Mouse (Mus musculus) intestine, postnatal 0 days (tissue): ENCODE results near the gene Slu7. TPM values are rescaled to one million over a fixed set of nuclear protein-coding genes. Genes with fewer than 3 reads are reported as not detected.

Experiments used
- ATAC-seq: fragments of 200-750 bp; cut with Nextera tagmentation; 2 replicates; pipeline ENCODE4 v1.8.0; 2017; ENCODE audit warnings: mild to moderate bottlenecking, moderate TSS enrichment, moderate library complexity
- H3K27ac ChIP-seq: fragments of 300-500 bp; sonication (generic); 2 replicates; pipeline ENCODE4 v1.5.1; 2014; ENCODE audit warnings: mild to moderate bottlenecking, low read depth, low read length, moderate library complexity
- H3K27me3 ChIP-seq: fragments of 300-500 bp; sonication (generic); replicated peaks from 2 replicates; pipeline ENCODE4 v1.6.1; 2014; ENCODE audit warnings: low read length, mixed read lengths; ENCODE audit not compliant: control insufficient read depth, insufficient read depth
- H3K36me3 ChIP-seq: fragments of 300-500 bp; sonication (generic); 2 replicates; pipeline ENCODE4 v1.6.1; 2014; ENCODE audit warnings: mild to moderate bottlenecking, moderate library complexity; ENCODE audit not compliant: control insufficient read depth, insufficient read depth
- H3K4me1 ChIP-seq: fragments of 300-500 bp; sonication (generic); replicated peaks from 2 replicates; pipeline ENCODE4 v1.6.1; 2014; ENCODE audit warnings: antibody characterized with exemption, low read length, mixed read lengths; ENCODE audit not compliant: control insufficient read depth, insufficient read depth
- H3K4me2 ChIP-seq: fragments of 300-500 bp; sonication (generic); replicated peaks from 2 replicates; pipeline ENCODE4 v1.6.1; 2014; ENCODE audit warnings: low read depth, mild to moderate bottlenecking, moderate library complexity
- H3K4me3 ChIP-seq: fragments of 300-500 bp; sonication (generic); 2 replicates; pipeline ENCODE4 v1.5.1; 2014; ENCODE audit warnings: low read depth, low read length
- H3K9ac ChIP-seq: fragments of 300-500 bp; sonication (generic); 2 replicates; pipeline ENCODE4 v1.6.1; 2014; ENCODE audit warnings: mild to moderate bottlenecking, low read depth, low read length
- H3K9me3 ChIP-seq: fragments of 300-500 bp; sonication (generic); 2 replicates; pipeline ENCODE4 v1.6.1; 2016; ENCODE audit warnings: mixed run types; ENCODE audit not compliant: control insufficient read depth
- CTCF ChIP-seq: sonication (generic); IDR thresholded peaks from 2 replicates; pipeline ENCODE4 v1.5.1; 2016; ENCODE audit warnings: low read depth, mild to moderate bottlenecking, control low read depth, antibody characterized with exemption, moderate library complexity
- WGBS: fragments of 180-500 bp; shearing (Covaris S2); extraction: QIAGEN DNeasy Blood & Tissue Kit; methylation state at CpG from one replicate; pipeline ENCODE4 v1.1.7; 2014; 5-methylcytosine and 5-hydroxymethylcytosine counted together
- polyA plus RNA-seq: library from polyadenylated mRNA; unstranded; fragments of >200 nt; fragmentation: Nextera tagmentation; extraction: Ambion mirVana; gene quantifications from 2 replicates; pipeline ENCODE4 v1.2.1, GENCODE M21; 2015

Gene Slu7
- polyA plus RNA-seq, 1 experiment from 2014 or later, result 33.6 TPM

- H3K4me3 ChIP-seq, result no peak overlapping the region
- H3K4me1 ChIP-seq, result no peaks in the 10 kb centered on the region
- TF ChIP-seq CTCF, result no peak
- H3K27me3 ChIP-seq, result peaks cover 8% of the 10 kb centered on the region; the same call in 1 of the 2 replicates
- no peak overlapping the region for H3K9ac ChIP-seq
- 85% methylated on average over 7 of the region's 7 CpGs for WGBS
- H3K27ac ChIP-seq, result no peak overlapping the region
- H3K36me3 ChIP-seq, result no peaks in the 10 kb centered on the region
- H3K4me2 ChIP-seq, result no peak overlapping the region
- H3K9me3 ChIP-seq, result no peaks in the 10 kb centered on the region
- no peak for ATAC-seq
These were observed 44.4 kb upstream of the Slu7 start for GRCm38 (mm10) chr11:43389118-43389517.

- ATAC-seq, result no peak
- H3K27me3 ChIP-seq, result no peaks in the 10 kb centered on the region
- no peaks in the 10 kb centered on the region for H3K9me3 ChIP-seq
- no peak for TF ChIP-seq CTCF
- H3K27ac ChIP-seq, result no peak overlapping the region
- no peaks in the 10 kb centered on the region for H3K36me3 ChIP-seq
- WGBS, result 36% methylated on average over 2 of the region's 2 CpGs
- H3K4me3 ChIP-seq, result no peak overlapping the region
- no peak overlapping the region for H3K4me2 ChIP-seq
- H3K9ac ChIP-seq, result no peak overlapping the region
- H3K4me1 ChIP-seq, result no peaks in the 10 kb centered on the region
These were observed 40.8 kb upstream of the Slu7 start for GRCm38 (mm10) chr11:43392757-43393156.

- no peaks in the 10 kb centered on the region for H3K9me3 ChIP-seq
- H3K9ac ChIP-seq, result no peak overlapping the region
- H3K27ac ChIP-seq, result no peak overlapping the region
- H3K4me1 ChIP-seq, result no peaks in the 10 kb centered on the region
- no peaks in the 10 kb centered on the region for H3K27me3 ChIP-seq
- no peak for ATAC-seq
- 89% methylated on average over 4 of the region's 4 CpGs for WGBS
- H3K36me3 ChIP-seq, result no peaks in the 10 kb centered on the region
- no peak for TF ChIP-seq CTCF
- H3K4me3 ChIP-seq, result no peak overlapping the region
- no peak overlapping the region for H3K4me2 ChIP-seq
These were observed 40.2 kb upstream of the Slu7 start for GRCm38 (mm10) chr11:43393325-43393724.

GRCm38 (mm10) chr11:43395073-43395948 lies 38.2 kb upstream of the Slu7 start:
- no peak for ATAC-seq
- no peak for TF ChIP-seq CTCF

GRCm38 (mm10) chr11:43396246-43396645 lies 37.3 kb upstream of the Slu7 start:
- 86% methylated on average over 4 of the region's 4 CpGs for WGBS
- no peaks in the 10 kb centered on the region for H3K9me3 ChIP-seq
- H3K36me3 ChIP-seq, result no peaks in the 10 kb centered on the region
- H3K4me3 ChIP-seq, result no peak overlapping the region
- no peak overlapping the region for H3K27ac ChIP-seq
- H3K9ac ChIP-seq, result no peak overlapping the region
- no peak for TF ChIP-seq CTCF
- ATAC-seq, result no peak
- H3K4me2 ChIP-seq, result no peak overlapping the region
- H3K4me1 ChIP-seq, result no peaks in the 10 kb centered on the region
- no peaks in the 10 kb centered on the region for H3K27me3 ChIP-seq

More at GRCm38 (mm10) chr11:43395073-43395948, 38.2 kb upstream of the Slu7 start:
- Histone ChIP-seq H3K9ac (no peak overlapping the region), H3K36me3 (no peaks in the 10 kb centered on the region), H3K4me3 (no peak overlapping the region), H3K27ac (no peak overlapping the region), H3K9me3 (no peaks in the 10 kb centered on the region), H3K27me3 (no peaks in the 10 kb centered on the region), H3K4me1 (no peaks in the 10 kb centered on the region), H3K4me2 (no peak overlapping the region)
- 64% methylated on average over 14 of the region's 14 CpGs for WGBS

- Histone ChIP-seq H3K4me2 (no peak overlapping the region), H3K4me3 (no peak overlapping the region), H3K4me1 (no peaks in the 10 kb centered on the region), H3K27ac (no peak overlapping the region), H3K9me3 (no peaks in the 10 kb centered on the region), H3K27me3 (no peaks in the 10 kb centered on the region), H3K9ac (no peak overlapping the region), H3K36me3 (no peaks in the 10 kb centered on the region)
- WGBS, result 70% methylated on average over 7 of the region's 7 CpGs
- TF ChIP-seq CTCF, result no peak
- no peak for ATAC-seq
These were observed 36.9 kb upstream of the Slu7 start for GRCm38 (mm10) chr11:43396672-43397071.
